ENCODE assay signal across 8 mouse cellular contexts in genomic region chr2:3424579-3424910, GRCm38 (mm10). TPM values are rescaled to one million over a fixed set of nuclear protein-coding genes. Genes with fewer than 3 reads are reported as not detected.
DNase-seq lines count a peak whose midpoint lies in the region; ATAC-seq and TF ChIP-seq lines count a peak whose summit lies in the region.

No protein-coding gene starts in this region.

- H3K4me3 ChIP-seq in cerebellum, adult 2 months (replicated peaks; ENCODE audit: insufficient read depth, low read depth, low read length), result peak overlapping the region; percentile 97
- peak overlapping the region; percentile 64 for H3K4me3 ChIP-seq in limb, embryonic 13.5 days
- peak overlapping the region; percentile 69 for H3K4me3 ChIP-seq in stomach, embryonic 14.5 days (ENCODE audit: low read depth, low read length)

- DNase-seq in cerebellum, adult 2 months, result peak in 1 of 2 experiments; percentile 9
- DNase-seq in cerebellum, postnatal 25 days, result no peak
- DNase-seq in retina, postnatal 1 day, result peak; percentile 20
- DNase-seq in retina, embryonic 14.5 days (ENCODE audit: low spot score), result no peak
- DNase-seq in gastrocnemius, postnatal 10 days, result no peak
- no peak for DNase-seq in ovary, postnatal 10 days (ENCODE audit: low spot score)

- no peaks in the 10 kb centered on the region for H3K9me3 ChIP-seq in limb, embryonic 13.5 days
- H3K9me3 ChIP-seq in stomach, embryonic 14.5 days (ENCODE audit: control insufficient read depth, low read depth, low read length), result no peaks in the 10 kb centered on the region

- 3% methylated on average over 9 of the region's 10 CpGs for WGBS in cerebellum, adult 2 months
- 12% methylated on average over 10 of the region's 10 CpGs for WGBS in limb, embryonic 13.5 days
- WGBS in stomach, embryonic 14.5 days, result 6% methylated on average over 10 of the region's 10 CpGs

- no peaks in the 10 kb centered on the region for H3K27me3 ChIP-seq in cerebellum, adult 2 months (ENCODE audit: control insufficient read depth, insufficient read depth, low read length)
- H3K27me3 ChIP-seq in limb, embryonic 13.5 days, result no peaks in the 10 kb centered on the region
- no peaks in the 10 kb centered on the region for H3K27me3 ChIP-seq in stomach, embryonic 14.5 days (ENCODE audit: control insufficient read depth, insufficient read depth, low read length)

- no peak overlapping the region for H3K27ac ChIP-seq in cerebellum, adult 2 months (ENCODE audit: insufficient read depth, low read length)
- no peak overlapping the region for H3K27ac ChIP-seq in limb, embryonic 13.5 days
- H3K27ac ChIP-seq in stomach, embryonic 14.5 days (ENCODE audit: low read length), result no peak overlapping the region

- peak; percentile 2; the same call in 1 of the 2 replicates for ATAC-seq in limb, embryonic 13.5 days (ENCODE audit: low FRiP score, low read depth)
- no peak for ATAC-seq in stomach, embryonic 14.5 days (ENCODE audit: insufficient number of reproducible peaks, insufficient read depth, low FRiP score, low read depth)

- H3K36me3 ChIP-seq in limb, embryonic 13.5 days, result no peaks in the 10 kb centered on the region
- H3K36me3 ChIP-seq in stomach, embryonic 14.5 days (ENCODE audit: control insufficient read depth, insufficient read depth, low read length), result no peaks in the 10 kb centered on the region

- no peaks in the 10 kb centered on the region for H3K4me1 ChIP-seq in cerebellum, adult 2 months (ENCODE audit: control insufficient read depth, insufficient read depth, low read length)
- H3K4me1 ChIP-seq in limb, embryonic 13.5 days, result peaks cover 11% of the 10 kb centered on the region
- H3K4me1 ChIP-seq in stomach, embryonic 14.5 days (ENCODE audit: control insufficient read depth, insufficient read depth, low read length), result peaks cover 5% of the 10 kb centered on the region; the same call in 1 of the 2 replicates

- TF ChIP-seq POLR2A in cerebellum, adult 2 months (IDR thresholded peaks at IDR 0.05; ENCODE audit: borderline replicate concordance, insufficient read depth, low read length), result no peak

- H3K9ac ChIP-seq in limb, embryonic 13.5 days, result peak overlapping the region; percentile 67
- H3K9ac ChIP-seq in stomach, embryonic 14.5 days (replicated peaks; ENCODE audit: low read depth, low read length), result peak overlapping the region; percentile 41

- TF ChIP-seq CTCF in cerebellum, adult 2 months (IDR thresholded peaks at IDR 0.05; ENCODE audit: borderline replicate concordance, insufficient read depth, low read depth, low read length), result no peak

- peak overlapping the region; percentile 91 for H3K4me2 ChIP-seq in limb, embryonic 13.5 days (replicated peaks)
- peak overlapping the region; percentile 96 for H3K4me2 ChIP-seq in stomach, embryonic 14.5 days (replicated peaks; ENCODE audit: low read depth, low read length)

RNA-seq across cellular contexts. Expression of gene Dclre1c, which starts 0.6 kb away (rescaled TPM):
- 9.2 and 9.5 TPM in 2 replicates for polyA plus RNA-seq in cerebellum, adult 2 months (2012; rRNA removed)
- 7.7 TPM in 2 replicates for polyA plus RNA-seq in limb, embryonic 13.5 days (2015; fragmentation: Nextera tagmentation; extraction: Ambion mirVana)
- 6.4 and 9.6 TPM in 2 replicates for polyA plus RNA-seq in stomach, embryonic 14.5 days (2014; fragmentation: Nextera tagmentation; extraction: Ambion mirVana)
- 1 to 10 TPM; 2.9 to 4.5 TPM for total RNA-seq in gastrocnemius, postnatal 10 days (2021)

RNA-seq across cellular contexts. Expression of gene Meig1, which starts 2.1 kb away (rescaled TPM):
- 1.4 and 2.1 TPM in 2 replicates for polyA plus RNA-seq in cerebellum, adult 2 months (2012; rRNA removed)
- polyA plus RNA-seq in limb, embryonic 13.5 days (2015; fragmentation: Nextera tagmentation; extraction: Ambion mirVana), result not detected in 2 replicates
- polyA plus RNA-seq in stomach, embryonic 14.5 days (2014; fragmentation: Nextera tagmentation; extraction: Ambion mirVana), result not detected in 2 replicates
- under 1 TPM in 1 of 2 experiments, not detected in 1; 0.47 TPM for total RNA-seq in gastrocnemius, postnatal 10 days (2021)

RNA-seq across cellular contexts. Expression of gene Olah, which starts 27.5 kb away (rescaled TPM):
- 0.06 TPM in 1 of 2 replicates, not detected in the other for polyA plus RNA-seq in cerebellum, adult 2 months (2012; rRNA removed)
- polyA plus RNA-seq in limb, embryonic 13.5 days (2015; fragmentation: Nextera tagmentation; extraction: Ambion mirVana), result 0.11 and 0.15 TPM in 2 replicates
- not detected in 2 replicates for polyA plus RNA-seq in stomach, embryonic 14.5 days (2014; fragmentation: Nextera tagmentation; extraction: Ambion mirVana)
- total RNA-seq in gastrocnemius, postnatal 10 days (2021), result not detected

RNA-seq across cellular contexts. Expression of gene Suv39h2, which starts 50.3 kb away (rescaled TPM):
- polyA plus RNA-seq in cerebellum, adult 2 months (2012; rRNA removed), result 2.5 and 2.6 TPM in 2 replicates
- polyA plus RNA-seq in limb, embryonic 13.5 days (2015; fragmentation: Nextera tagmentation; extraction: Ambion mirVana), result 20.8 and 22.3 TPM in 2 replicates
- 16.8 and 17.9 TPM in 2 replicates for polyA plus RNA-seq in stomach, embryonic 14.5 days (2014; fragmentation: Nextera tagmentation; extraction: Ambion mirVana)
- total RNA-seq in gastrocnemius, postnatal 10 days (2021), result 1 to 10 TPM; 1.3 to 1.8 TPM
